Mouse (Mus musculus) B cell, adult (primary cell): ENCODE results near the gene Ttc6. TPM values are rescaled to one million over a fixed set of nuclear protein-coding genes. Genes with fewer than 3 reads are reported as not detected.

Source experiments
- total RNA-seq: library from RNA; stranded (reverse); gene quantifications from 4 replicates; pipeline ENCODE4 v1.2.4, GENCODE M21; 2023; ENCODE audit not compliant: inconsistent age

The Ttc6 gene
- total RNA-seq: not detected in 4 replicates

GRCm38 (mm10) chr12:57563909-57564308 lies at the start of gene Ttc6:
Gene Ttc6, plus strand, starts transcription at chr12:57564113.

DNA sequence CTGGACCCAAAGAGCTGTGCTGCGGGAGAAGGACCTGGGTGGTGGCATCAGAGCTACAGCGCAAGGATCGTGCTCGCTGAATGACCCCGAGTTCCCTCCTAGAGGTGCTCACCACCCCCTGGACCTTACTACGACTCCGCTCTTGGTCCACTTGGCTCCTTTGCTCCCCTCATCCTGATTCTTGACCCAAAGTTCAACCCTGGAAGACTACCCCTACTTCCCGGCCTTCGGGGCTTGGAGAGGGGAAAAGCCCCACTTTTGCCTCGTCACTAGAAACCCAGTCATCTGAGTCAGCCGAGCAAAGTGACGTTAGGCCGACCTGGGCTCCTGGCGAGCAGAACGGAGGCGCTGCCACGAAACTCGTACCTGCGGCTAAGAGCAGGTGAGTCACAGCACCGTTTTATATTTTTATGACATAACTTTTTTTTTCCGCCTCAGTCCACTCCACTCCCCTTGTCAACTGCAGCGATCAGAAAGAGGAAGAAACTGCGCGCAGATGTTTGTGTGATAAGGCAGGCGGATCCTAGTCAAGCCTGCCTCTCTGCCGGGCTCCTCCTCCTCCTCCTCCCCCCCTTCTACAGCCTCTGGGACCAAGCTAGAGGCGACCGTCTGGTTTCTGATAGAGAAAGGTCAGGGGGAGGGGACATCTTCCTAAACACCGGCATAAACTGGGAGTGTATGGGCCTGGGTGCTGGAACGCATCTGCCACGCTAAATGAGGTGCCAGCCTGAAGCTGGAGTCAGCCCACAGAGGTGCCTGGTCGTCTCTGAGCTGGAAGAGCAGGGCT lies 17.3 kb upstream of the Ttc6 start, which contains the start of gene Foxa1:
Gene Foxa1 (minus strand): TSS at position 502 of the 787 bp plus-strand sequence.

Other genes starting within 250 kb of the Ttc6 start
- gene Foxa1, start 17.2 kb upstream of the Ttc6 start, total RNA-seq: 0.16 TPM in 1 of 4 replicates, not detected in the others